Mouse (Mus musculus): ENCODE measurements at regions not wholly inside any gene's neighbourhood (a gene's known extent, or its start where the extent isn't known, plus 50 kb on each side); places are given as distances from the start of the nearest gene placed in this dataset.

DNA sequence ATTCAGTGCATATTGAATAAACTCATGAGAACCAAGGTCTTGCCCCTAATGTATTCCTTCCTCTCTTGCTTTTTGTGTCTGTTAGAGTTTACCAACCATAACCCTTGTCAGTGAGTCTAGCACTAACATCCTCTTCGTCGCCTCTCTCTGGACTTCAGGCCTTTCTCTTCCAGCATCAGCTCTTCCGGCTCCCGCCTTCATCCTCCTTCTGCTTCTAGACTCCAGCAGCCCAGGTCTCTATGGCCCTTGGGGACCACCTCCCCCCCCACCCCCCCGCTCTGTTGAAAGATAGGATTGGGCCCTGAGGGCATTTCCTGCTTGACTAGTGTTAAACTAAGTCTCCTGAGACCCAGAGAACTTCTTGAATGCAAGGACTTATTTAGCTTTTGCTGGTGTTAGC lies 144.7 kb upstream of the Mocs1 start:
- TF ChIP-seq CTCF (IDR thresholded peaks at IDR 0.05; ENCODE audit: borderline replicate concordance, insufficient read depth, low read length) (no peak), POLR2A (IDR thresholded peaks at IDR 0.05; ENCODE audit: low read depth, low read length) (no peak)

Data from embryonic fibroblast, embryonic 13.5 days (primary cell).